8 mouse cellular contexts compared by ENCODE assay signal in genomic region chr2:96585665-96586064, GRCm38 (mm10).
DNase-seq lines count a peak whose midpoint lies in the region; ATAC-seq lines count a peak whose summit lies in the region.

No protein-coding gene starts in this region.

- H3K27me3 ChIP-seq in midbrain, embryonic 15.5 days (replicated peaks): no peaks in the 10 kb centered on the region

- H3K4me1 ChIP-seq in midbrain, embryonic 15.5 days: peaks cover 2% of the 10 kb centered on the region; the same call in 1 of the 2 replicates

- no peak overlapping the region for H3K4me3 ChIP-seq in midbrain, embryonic 15.5 days

- H3K36me3 ChIP-seq in midbrain, embryonic 15.5 days (replicated peaks): no peaks in the 10 kb centered on the region

- no peak overlapping the region for H3K4me2 ChIP-seq in midbrain, embryonic 15.5 days

- no peak overlapping the region for H3K27ac ChIP-seq in midbrain, embryonic 15.5 days

- peak; percentile 86 for ATAC-seq in midbrain, embryonic 15.5 days (replicated peaks)

- WGBS in midbrain, embryonic 15.5 days: 4% methylated on average over 4 of the region's 4 CpGs

- no peaks in the 10 kb centered on the region for H3K9me3 ChIP-seq in midbrain, embryonic 15.5 days

- H3K9ac ChIP-seq in midbrain, embryonic 15.5 days: no peak overlapping the region

- DNase-seq in urinary bladder, postnatal 25 days (ENCODE audit: low spot score): peak; percentile 5
- DNase-seq in urinary bladder, postnatal 4 days (ENCODE audit: low spot score in 2 of 2): no peak
- DNase-seq in cerebellum, adult 8-10 months: peak; percentile 63
- peak; percentile 62 to 67 for DNase-seq in frontal cortex, postnatal 10 days (ENCODE audit: low spot score in 2 of 2)
- peak; percentile 58 to 63 for DNase-seq in layer of hippocampus, adult 8-10 months (ENCODE audit: low spot score in 2 of 2)
- no peak for DNase-seq in thymus, postnatal 4 days
- DNase-seq in thymus, adult 18-20 months: no peak

Comparison
In these comparisons a context has a peak if more than half of its experiments do, and no peak if none do; other contexts are left out.
1. DNase-seq: peak in urinary bladder, postnatal 25 days (single experiment), cerebellum, adult 8-10 months (single experiment), frontal cortex, postnatal 10 days (2 of 2) and layer of hippocampus, adult 8-10 months (2 of 2); none in urinary bladder, postnatal 4 days (0 of 2), thymus, postnatal 4 days (single experiment) and thymus, adult 18-20 months (0 of 2).